Mouse (Mus musculus): ENCODE measurements at regions not wholly inside any gene's neighbourhood (a gene's known extent, or its start where the extent isn't known, plus 50 kb on each side); places are given as distances from the start of the nearest gene placed in this dataset.

- 70% methylated on average over 11 of the region's 11 CpGs for WGBS
- H3K27ac ChIP-seq (replicated peaks), result no peak overlapping the region
- H3K9ac ChIP-seq (ENCODE audit: low read length), result no peak overlapping the region
- no peaks in the 10 kb centered on the region for H3K4me1 ChIP-seq (replicated peaks; ENCODE audit: control insufficient read depth, insufficient read depth)
- no peaks in the 10 kb centered on the region for H3K36me3 ChIP-seq (ENCODE audit: control insufficient read depth, insufficient read depth, low read length)
- H3K4me2 ChIP-seq (replicated peaks; ENCODE audit: low read depth), result no peak overlapping the region
- DNase-seq (ENCODE audit: low spot score) (no peak), ATAC-seq (ENCODE audit: low FRiP score, low TSS enrichment) (no peak)
- H3K4me3 ChIP-seq (ENCODE audit: low read depth, low read length), result no peak overlapping the region
- no peaks in the 10 kb centered on the region for H3K9me3 ChIP-seq (ENCODE audit: control insufficient read depth, low read length)
- H3K27me3 ChIP-seq (ENCODE audit: control insufficient read depth, insufficient read depth, low read length), result no peaks in the 10 kb centered on the region
- TF ChIP-seq EP300 (optimal IDR thresholded peaks at IDR 0.05), result no peak
- no peak for TF ChIP-seq CTCF (IDR thresholded peaks at IDR 0.05; ENCODE audit: low read depth)
Measured at GRCm38 (mm10) chr4:22090536-22090935, 159.4 kb downstream of the Faxc start.

- Histone ChIP-seq H3K36me3 (ENCODE audit: control insufficient read depth, insufficient read depth, low read length) (no peaks in the 10 kb centered on the region), H3K4me1 (replicated peaks; ENCODE audit: control insufficient read depth, insufficient read depth) (no peaks in the 10 kb centered on the region), H3K9me3 (ENCODE audit: control insufficient read depth, low read length) (no peaks in the 10 kb centered on the region), H3K27me3 (ENCODE audit: control insufficient read depth, insufficient read depth, low read length) (no peaks in the 10 kb centered on the region), H3K9ac (ENCODE audit: low read length) (no peak overlapping the region), H3K4me3 (ENCODE audit: low read depth, low read length) (no peak overlapping the region), H3K4me2 (replicated peaks; ENCODE audit: low read depth) (no peak overlapping the region), H3K27ac (replicated peaks) (no peak overlapping the region)
- no peak for TF ChIP-seq CTCF (IDR thresholded peaks at IDR 0.05; ENCODE audit: low read depth)
- no peak for TF ChIP-seq EP300 (optimal IDR thresholded peaks at IDR 0.05)
- WGBS, result 64% methylated on average over 4 of the region's 4 CpGs
- no peak for DNase-seq (ENCODE audit: low spot score)
- no peak for ATAC-seq (ENCODE audit: low FRiP score, low TSS enrichment)
Measured at GRCm38 (mm10) chr4:22092551-22092950, 161.4 kb downstream of the Faxc start.

- WGBS, result 24% methylated on average over 11 of the region's 11 CpGs
- no peaks in the 10 kb centered on the region for H3K4me1 ChIP-seq (replicated peaks; ENCODE audit: control insufficient read depth, insufficient read depth)
- no peak overlapping the region for H3K27ac ChIP-seq (replicated peaks)
Measured at GRCm38 (mm10) chr4:22095257-22096031, 164.3 kb downstream of the Faxc start.

GRCm38 (mm10) chr4:22098605-22099004 is 167.5 kb downstream of the Faxc start:
- DNase-seq (ENCODE audit: low spot score) (no peak), ATAC-seq (ENCODE audit: low FRiP score, low TSS enrichment) (no peak)
- no peak overlapping the region for H3K27ac ChIP-seq (replicated peaks)
- no peak overlapping the region for H3K9ac ChIP-seq (ENCODE audit: low read length)
- no peak for TF ChIP-seq EP300 (optimal IDR thresholded peaks at IDR 0.05)
- no peak for TF ChIP-seq CTCF (IDR thresholded peaks at IDR 0.05; ENCODE audit: low read depth)
- H3K4me1 ChIP-seq (replicated peaks; ENCODE audit: control insufficient read depth, insufficient read depth), result no peaks in the 10 kb centered on the region
- H3K27me3 ChIP-seq (ENCODE audit: control insufficient read depth, insufficient read depth, low read length), result no peaks in the 10 kb centered on the region
- no peaks in the 10 kb centered on the region for H3K36me3 ChIP-seq (ENCODE audit: control insufficient read depth, insufficient read depth, low read length)
- no peak overlapping the region for H3K4me3 ChIP-seq (ENCODE audit: low read depth, low read length)
- 83% methylated on average over 9 of the region's 9 CpGs for WGBS
- H3K9me3 ChIP-seq (ENCODE audit: control insufficient read depth, low read length), result no peaks in the 10 kb centered on the region
- no peak overlapping the region for H3K4me2 ChIP-seq (replicated peaks; ENCODE audit: low read depth)

More at GRCm38 (mm10) chr4:22095257-22096031, 164.3 kb downstream of the Faxc start:
- H3K4me3 ChIP-seq (ENCODE audit: low read depth, low read length), result no peak overlapping the region
- no peaks in the 10 kb centered on the region for H3K36me3 ChIP-seq (ENCODE audit: control insufficient read depth, insufficient read depth, low read length)
- H3K27me3 ChIP-seq (ENCODE audit: control insufficient read depth, insufficient read depth, low read length), result no peaks in the 10 kb centered on the region
- no peak overlapping the region for H3K9ac ChIP-seq (ENCODE audit: low read length)
- TF ChIP-seq CTCF (IDR thresholded peaks at IDR 0.05; ENCODE audit: low read depth), result no peak
- no peak for TF ChIP-seq EP300 (optimal IDR thresholded peaks at IDR 0.05)
- H3K4me2 ChIP-seq (replicated peaks; ENCODE audit: low read depth), result no peak overlapping the region
- H3K9me3 ChIP-seq (ENCODE audit: control insufficient read depth, low read length), result no peaks in the 10 kb centered on the region
- DNase-seq (ENCODE audit: low spot score) (no peak), ATAC-seq (ENCODE audit: low FRiP score, low TSS enrichment) (no peak)

- ATAC-seq (ENCODE audit: low FRiP score, low TSS enrichment), result no peak
- Histone ChIP-seq H3K27me3 (ENCODE audit: control insufficient read depth, insufficient read depth, low read length) (no peaks in the 10 kb centered on the region), H3K9me3 (ENCODE audit: control insufficient read depth, low read length) (no peaks in the 10 kb centered on the region), H3K4me1 (replicated peaks; ENCODE audit: control insufficient read depth, insufficient read depth) (no peaks in the 10 kb centered on the region), H3K4me3 (ENCODE audit: low read depth, low read length) (no peak overlapping the region), H3K4me2 (replicated peaks; ENCODE audit: low read depth) (no peak overlapping the region), H3K9ac (ENCODE audit: low read length) (no peak overlapping the region), H3K27ac (replicated peaks) (no peak overlapping the region), H3K36me3 (ENCODE audit: control insufficient read depth, insufficient read depth, low read length) (no peaks in the 10 kb centered on the region)
- no peak for TF ChIP-seq EP300 (optimal IDR thresholded peaks at IDR 0.05)
- no peak for TF ChIP-seq CTCF (IDR thresholded peaks at IDR 0.05; ENCODE audit: low read depth)
- 70% methylated on average over 5 of the region's 5 CpGs for WGBS
- no peak for DNase-seq (ENCODE audit: low spot score)
Measured at GRCm38 (mm10) chr4:22102478-22102877, 171.3 kb downstream of the Faxc start.

GRCm38 (mm10) chr4:22103001-22103587 is 172.0 kb downstream of the Faxc start:
- no peaks in the 10 kb centered on the region for H3K36me3 ChIP-seq (ENCODE audit: control insufficient read depth, insufficient read depth, low read length)
- DNase-seq (ENCODE audit: low spot score) (no peak), ATAC-seq (ENCODE audit: low FRiP score, low TSS enrichment) (no peak)
- H3K9me3 ChIP-seq (ENCODE audit: control insufficient read depth, low read length), result no peaks in the 10 kb centered on the region
- 77% methylated on average over 8 of the region's 8 CpGs for WGBS
- H3K4me2 ChIP-seq (replicated peaks; ENCODE audit: low read depth), result no peak overlapping the region
- no peaks in the 10 kb centered on the region for H3K4me1 ChIP-seq (replicated peaks; ENCODE audit: control insufficient read depth, insufficient read depth)
- no peak overlapping the region for H3K27ac ChIP-seq (replicated peaks)
- no peak for TF ChIP-seq CTCF (IDR thresholded peaks at IDR 0.05; ENCODE audit: low read depth)
- no peak for TF ChIP-seq EP300 (optimal IDR thresholded peaks at IDR 0.05)
- no peak overlapping the region for H3K9ac ChIP-seq (ENCODE audit: low read length)
- H3K27me3 ChIP-seq (ENCODE audit: control insufficient read depth, insufficient read depth, low read length), result no peaks in the 10 kb centered on the region
- H3K4me3 ChIP-seq (ENCODE audit: low read depth, low read length), result no peak overlapping the region
